Mouse (Mus musculus) kidney, postnatal 4 days (tissue): ENCODE data around the gene Rab8b.

Experiments
- DNase-seq, 2 experiments: peaks; one replicate each; pipeline ENCODE4 v3.0.0; 2021; ENCODE audit warnings: mixed read lengths in 2 of 2

Gene Rab8b

GRCm38 (mm10) chr9:66919382-66919971, at the start of gene Rab8b:
Rab8b (minus strand) TSS chr9:66919687.
- DNase-seq = peak; percentile 99

GRCm38 (mm10) chr9:66967492-66967891, 48.0 kb upstream of the Rab8b start:
- no peak for DNase-seq

GRCm38 (mm10) chr9:66961478-66961877, 42.0 kb upstream of the Rab8b start:
- no peak for DNase-seq

DNA sequence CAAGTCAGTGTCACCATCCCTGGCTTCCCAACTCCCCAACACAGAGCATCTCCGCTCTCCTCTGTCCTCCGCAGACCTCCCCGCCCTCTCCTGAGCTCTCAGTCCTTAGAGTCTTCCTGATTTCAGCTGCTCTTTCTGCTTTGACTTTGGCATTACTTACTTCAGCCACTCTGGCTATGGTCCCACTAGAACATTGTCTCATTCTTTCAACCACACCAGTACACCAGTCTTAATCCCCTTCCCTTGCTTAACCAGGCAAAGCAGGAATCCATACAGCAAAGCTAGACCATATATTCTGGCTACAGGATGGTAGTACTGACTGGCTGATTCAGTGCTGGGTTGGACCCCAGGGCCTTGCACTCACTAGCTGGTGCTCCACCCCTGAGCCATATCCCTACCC, 38.0 kb upstream of the Rab8b start:
- no peak for DNase-seq

- no peak for DNase-seq
Observed at GRCm38 (mm10) chr9:66952886-66953285, 33.4 kb upstream of the Rab8b start.

- DNase-seq = no peak
Observed at GRCm38 (mm10) chr9:66952321-66952720, 32.8 kb upstream of the Rab8b start.

DNA sequence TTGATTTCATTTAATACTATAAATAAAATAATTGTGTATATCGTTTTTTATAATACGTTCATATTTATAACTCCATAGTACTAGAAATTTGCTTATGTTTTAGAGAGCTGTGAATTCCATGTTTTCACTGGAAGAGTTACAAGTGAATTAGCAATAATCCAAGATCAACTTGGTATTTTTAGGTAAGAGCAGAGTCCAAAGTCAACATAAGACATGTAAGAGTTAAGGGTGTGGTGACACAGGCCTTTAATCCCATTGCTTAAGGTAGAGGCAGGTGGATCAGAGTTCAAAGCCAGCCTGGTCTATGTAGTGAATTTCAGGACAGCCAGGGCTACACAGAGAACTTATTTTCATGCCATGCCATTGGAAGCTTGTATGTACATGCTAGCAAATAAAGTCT, 29.0 kb upstream of the Rab8b start:
- DNase-seq = no peak

- DNase-seq = peak; percentile 96 to 97
Observed at GRCm38 (mm10) chr9:66945647-66946641, 26.5 kb upstream of the Rab8b start, which contains the start of gene Rps27l. Rps27l (plus strand) TSS chr9:66946086.

GRCm38 (mm10) chr9:66945161-66945560, 25.7 kb upstream of the Rab8b start:
- DNase-seq = no peak

- DNase-seq = peak; percentile 22 to 42
Observed at GRCm38 (mm10) chr9:66938836-66939235, 19.3 kb upstream of the Rab8b start.

DNA sequence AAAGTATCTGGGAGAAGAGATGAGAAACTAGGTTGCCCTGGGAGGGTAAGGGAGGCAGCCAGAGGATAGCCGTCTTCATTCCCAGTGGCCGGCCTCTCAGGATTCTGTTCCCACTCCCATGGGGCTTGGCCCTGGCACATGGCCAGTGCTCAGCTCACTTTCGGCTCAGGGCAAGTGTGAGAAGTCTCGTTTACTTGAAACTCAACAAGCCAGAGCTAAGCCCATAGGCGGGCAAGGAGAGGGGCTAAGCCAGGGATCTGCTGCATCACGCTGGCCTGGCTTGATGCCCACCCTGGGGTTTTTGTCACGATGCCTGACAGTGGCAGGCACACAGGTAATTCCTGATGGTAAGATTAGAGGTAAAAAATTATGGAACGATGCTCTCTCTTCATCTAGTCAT, 18.0 kb upstream of the Rab8b start:
- peak; percentile 46 to 59 for DNase-seq

DNA sequence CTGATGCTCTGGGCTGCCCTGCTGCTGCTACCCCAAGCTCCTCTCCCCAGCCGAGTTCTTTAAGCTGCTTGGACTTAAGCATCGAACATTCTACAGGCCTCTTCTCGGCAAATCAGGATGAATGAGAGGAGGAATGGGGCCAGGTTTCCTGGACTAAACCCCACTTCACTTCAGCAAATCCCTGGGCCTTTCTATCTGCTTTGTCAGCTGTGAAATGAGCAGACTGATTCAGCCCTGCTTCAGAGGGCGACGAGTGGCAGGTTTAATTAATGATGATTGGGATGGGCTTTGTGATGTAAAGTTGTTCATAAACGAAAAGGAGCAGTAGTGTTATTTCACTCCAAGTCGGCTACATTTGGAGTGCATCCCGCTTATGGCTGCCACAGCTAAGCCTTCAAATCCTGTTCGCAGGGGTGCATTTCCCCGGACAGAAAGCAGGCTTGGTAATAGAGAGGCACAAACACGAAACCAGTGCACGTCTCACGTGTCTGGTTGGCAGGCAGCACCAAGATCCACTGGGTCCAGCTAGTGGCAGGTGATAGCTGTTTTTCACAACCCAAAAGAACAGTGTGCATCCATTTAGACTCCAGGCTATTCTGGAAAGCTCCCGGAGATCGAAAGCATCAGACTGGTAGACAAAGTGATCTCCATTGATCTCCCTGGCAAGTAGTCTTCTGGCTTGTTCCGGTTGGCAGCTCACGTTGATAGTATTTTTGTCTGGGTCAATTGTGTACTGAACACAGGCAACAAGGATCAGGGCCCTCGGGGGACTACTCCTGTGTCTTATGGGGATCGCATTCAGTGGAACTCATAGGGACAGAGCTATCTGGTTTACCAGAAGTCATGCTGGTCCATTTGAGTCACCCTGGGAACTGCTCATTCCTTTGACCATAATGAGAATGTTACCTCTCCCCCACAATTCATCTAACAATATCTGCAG, 14.7 kb upstream of the Rab8b start:
- no peak for DNase-seq

DNA sequence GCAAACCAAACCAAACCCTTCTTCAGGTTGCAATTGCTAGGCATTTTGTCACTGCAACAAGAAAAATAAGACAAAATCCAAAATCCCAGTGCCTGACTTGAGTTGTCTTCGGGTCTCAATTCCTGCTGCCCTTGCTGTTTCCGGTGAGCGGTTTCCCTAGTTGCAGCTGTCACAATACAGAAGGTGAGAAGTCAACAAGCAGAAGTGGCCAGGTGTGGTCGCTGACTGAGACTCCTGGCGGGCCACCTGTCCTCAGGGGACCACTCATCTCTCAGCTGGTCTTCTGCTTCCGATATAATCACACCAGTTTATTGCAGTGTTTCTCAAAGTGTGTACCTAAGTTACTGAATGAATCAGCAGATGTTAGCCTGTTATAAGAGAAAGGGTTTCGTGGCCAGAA, 10.9 kb upstream of the Rab8b start:
- no peak for DNase-seq

DNA sequence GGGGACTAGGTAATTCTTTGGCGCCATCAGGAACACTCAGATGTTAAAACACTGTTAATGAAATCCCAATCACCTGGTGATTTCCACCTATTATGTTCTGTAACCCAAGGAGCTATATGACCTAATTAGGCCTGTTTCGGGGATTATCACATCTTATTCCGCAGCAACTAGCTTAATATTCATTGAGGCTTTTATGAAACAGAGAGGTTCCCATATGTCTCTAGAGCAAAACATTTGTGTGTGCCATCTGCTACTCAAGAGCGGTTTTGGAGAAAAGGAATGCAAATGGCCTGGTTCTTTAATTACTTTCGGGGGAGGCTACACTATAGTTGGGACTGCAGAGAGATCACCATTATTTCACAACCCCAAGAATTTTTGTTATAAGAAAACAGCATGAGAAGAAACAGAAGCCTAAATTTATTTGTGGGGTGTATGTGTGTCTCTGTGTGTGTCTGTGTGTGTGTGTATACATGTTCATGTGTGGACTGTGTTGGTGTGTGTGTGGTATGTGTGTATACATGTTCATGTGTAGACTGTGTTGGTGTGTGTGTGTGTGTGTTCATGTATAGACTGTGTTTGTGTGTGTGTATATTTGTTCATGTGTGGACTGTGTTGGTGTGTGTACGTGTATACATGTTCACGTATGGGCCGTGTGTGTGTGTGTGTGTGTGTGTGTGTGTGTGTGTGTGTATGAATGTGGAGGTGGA, 8.4 kb upstream of the Rab8b start:
- no peak for DNase-seq

DNA sequence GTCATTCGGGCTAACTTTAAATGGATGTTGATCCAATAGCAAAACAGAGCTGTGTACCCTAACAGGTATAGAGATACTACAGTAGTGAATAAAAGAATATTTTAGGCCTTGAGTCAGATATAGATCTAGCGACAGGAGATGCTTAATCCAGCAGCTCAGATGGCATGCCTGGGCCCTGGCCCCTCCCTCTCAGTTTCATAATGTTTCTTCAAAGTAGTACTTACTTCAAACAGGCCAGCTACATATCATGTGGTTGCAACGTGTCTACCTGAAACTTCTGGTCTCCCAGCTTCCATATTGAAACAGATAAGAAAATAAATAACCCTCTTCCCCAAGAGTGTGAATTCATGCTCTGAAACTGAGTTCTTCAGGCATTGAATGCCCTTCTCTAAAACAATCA, 6.4 kb upstream of the Rab8b start:
- no peak for DNase-seq

- peak in 1 of 2 experiments; percentile 20 for DNase-seq
Observed at GRCm38 (mm10) chr9:66922076-66922475, 2.6 kb upstream of the Rab8b start.

GRCm38 (mm10) chr9:66920488-66921279, 1.2 kb upstream of the Rab8b start:
- DNase-seq = no peak

DNA sequence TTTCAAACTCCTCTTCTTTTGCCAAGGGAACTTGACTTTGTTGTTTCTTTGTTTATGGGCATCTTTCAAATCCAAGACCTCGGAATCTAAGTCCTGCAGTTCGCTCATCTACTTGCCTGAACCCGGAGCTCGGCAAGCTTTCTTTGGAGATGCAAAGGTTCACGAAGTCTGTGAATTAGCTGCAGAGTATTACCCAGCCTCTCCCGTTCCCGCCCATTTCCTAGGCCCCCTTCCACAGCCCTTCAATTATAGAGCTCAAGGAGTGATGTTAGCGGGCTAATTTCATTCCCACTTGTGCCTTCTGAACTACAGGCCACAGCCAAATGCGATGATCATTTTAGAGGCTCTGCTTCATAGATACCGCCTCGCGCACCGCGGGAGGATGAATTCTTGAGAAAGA, 494 bp upstream of the Rab8b start:
- DNase-seq = peak; percentile 36 to 48

DNA sequence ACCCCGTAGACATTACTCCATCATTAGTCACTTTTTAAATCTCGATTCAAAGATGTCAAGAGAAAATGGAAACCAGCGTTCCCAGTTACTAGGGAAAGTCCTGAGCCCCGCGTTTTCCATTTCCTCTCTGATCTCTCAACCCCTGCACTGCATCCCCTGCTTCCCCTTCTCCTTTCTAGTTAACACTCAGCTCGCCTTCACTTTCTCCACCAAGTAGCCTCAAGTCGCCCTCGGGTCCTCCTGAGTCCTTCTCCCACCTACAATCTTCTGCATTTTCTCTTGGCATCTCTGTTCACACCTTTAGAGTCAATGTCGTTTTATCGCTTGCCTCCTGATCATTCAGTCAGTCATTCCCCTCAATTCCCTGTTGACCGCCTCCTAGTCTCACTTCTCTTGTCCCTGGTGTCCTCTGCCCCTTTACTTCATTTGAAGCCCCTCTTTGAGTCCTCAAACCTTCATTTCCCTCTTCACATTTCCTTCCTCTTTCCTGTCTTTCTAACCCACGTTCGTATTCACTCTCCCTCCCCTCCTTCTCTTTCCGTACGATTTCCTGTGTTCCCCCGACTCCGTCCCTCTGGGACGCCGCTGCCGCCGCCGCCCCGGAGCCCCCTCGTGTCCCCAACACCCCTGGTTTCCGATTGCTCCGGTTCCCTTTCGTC, 686 bp downstream of the Rab8b start:
- peak in 1 of 2 experiments; percentile 25 for DNase-seq

- DNase-seq = no peak
Observed at GRCm38 (mm10) chr9:66917892-66918255, 1.6 kb downstream of the Rab8b start.
